Mouse (Mus musculus) small intestine, adult 2 months (tissue): ENCODE measurements around the gene Shroom1.

Source experiments
- CTCF ChIP-seq: fragments of 200-500 bp; IDR thresholded peaks from 2 replicates; pipeline ENCODE4 v1.5.1; 2012; ENCODE audit warnings: low read depth, mild to moderate bottlenecking, control low read depth, inconsistent platforms, low read length, moderate library complexity, mixed read lengths; ENCODE audit not compliant: insufficient replicate concordance, insufficient read length; ENCODE audit errors: extremely low read depth
- POLR2A ChIP-seq: fragments of 200-500 bp; IDR thresholded peaks from 2 replicates; pipeline ENCODE4 v1.6.1; 2012; ENCODE audit warnings: low read depth, mild to moderate bottlenecking, control low read depth, inconsistent platforms, low read length, moderate library complexity

- no peak for TF ChIP-seq CTCF
- TF ChIP-seq POLR2A: no peak
Measured at GRCm38 (mm10) chr11:53493243-53493955, 36.4 kb downstream of the Shroom1 start.
